Mouse (Mus musculus) C2C12 (cell line): Measurements from ENCODE around the gene Kiss1r. TPM values are rescaled to one million over a fixed set of nuclear protein-coding genes. Genes with fewer than 3 reads are reported as not detected.

Experiments used
- H3K27me3 ChIP-seq: one replicate; pipeline ENCODE4 v1.6.1; 2011; ENCODE audit not compliant: control insufficient read depth, insufficient read depth, insufficient read length
- H3K36me3 ChIP-seq: one replicate; pipeline ENCODE4 v1.6.1; 2011; ENCODE audit not compliant: control insufficient read depth, insufficient read depth
- H3K4me3 ChIP-seq: one replicate; pipeline ENCODE4 v1.5.1; 2011; ENCODE audit warnings: mild to moderate bottlenecking, control low read depth; ENCODE audit not compliant: poor library complexity, insufficient read depth, severe bottlenecking
- H3K79me2 ChIP-seq: one replicate; pipeline ENCODE4 v1.6.1; 2011; ENCODE audit not compliant: control insufficient read depth, insufficient read depth
- H3K79me3 ChIP-seq: one replicate; pipeline ENCODE4 v1.6.1; 2011; ENCODE audit warnings: low read depth, control low read depth
- H3ac ChIP-seq: one replicate; pipeline ENCODE3; 2011; ENCODE audit warnings: low read depth; ENCODE audit not compliant: control insufficient read depth, insufficient read length
- CEBPB ChIP-seq: IDR thresholded peaks from one replicate; pipeline ENCODE4 v1.6.1; 2011; ENCODE audit warnings: low read depth, mild to moderate bottlenecking, control low read depth, moderate library complexity
- CTCF ChIP-seq: IDR thresholded peaks from one replicate; pipeline ENCODE4 v1.5.1; 2011; ENCODE audit not compliant: control insufficient read depth, insufficient read depth, insufficient read length
- FOSL1 ChIP-seq: IDR thresholded peaks from one replicate; pipeline ENCODE4 v1.8.0; 2011; ENCODE audit warnings: mild to moderate bottlenecking, low read length; ENCODE audit not compliant: poor library complexity, insufficient read depth, severe bottlenecking
- MAX ChIP-seq: IDR thresholded peaks from one replicate; pipeline ENCODE4 v1.6.1; 2011; ENCODE audit warnings: mild to moderate bottlenecking, control low read depth
- MYOD1 ChIP-seq: IDR thresholded peaks from one replicate; pipeline ENCODE4 v1.6.1; 2011; ENCODE audit warnings: low read depth; ENCODE audit not compliant: control insufficient read depth, insufficient read length
- MYOG ChIP-seq: IDR thresholded peaks from one replicate; pipeline ENCODE4 v1.6.1; 2011; ENCODE audit not compliant: control insufficient read depth, insufficient read length; ENCODE audit errors: extremely low read depth
- USF1 ChIP-seq: IDR thresholded peaks from one replicate; pipeline ENCODE4 v1.6.1; 2011; ENCODE audit warnings: low read depth, mild to moderate bottlenecking, control low read depth, moderate library complexity
- polyA plus RNA-seq: library from polyadenylated mRNA; unstranded; fragments of >200 nt; fragmentation: generic; extraction: Trizol; gene quantifications from one replicate; pipeline ENCODE4 v1.2.1, GENCODE M21; 2012; ENCODE audit warnings: missing spikeins

Kiss1r gene
- polyA plus RNA-seq, 1 experiment: 0.13 TPM

- Histone ChIP-seq H3K36me3 (no peaks in the 10 kb centered on the region), H3ac (peak overlapping the region; percentile 36), H3K79me2 (no peaks in the 10 kb centered on the region), H3K27me3 (no peaks in the 10 kb centered on the region), H3K79me3 (no peaks in the 10 kb centered on the region), H3K4me3 (peak overlapping the region; percentile 55)
- TF ChIP-seq FOSL1 (no peak), MAX (no peak), USF1 (no peak), CEBPB (no peak), MYOD1 (no peak), CTCF (no peak), MYOG (no peak)
These were observed 11.4 kb downstream of the Kiss1r start for GRCm38 (mm10) chr10:79928030-79928694.

DNA sequence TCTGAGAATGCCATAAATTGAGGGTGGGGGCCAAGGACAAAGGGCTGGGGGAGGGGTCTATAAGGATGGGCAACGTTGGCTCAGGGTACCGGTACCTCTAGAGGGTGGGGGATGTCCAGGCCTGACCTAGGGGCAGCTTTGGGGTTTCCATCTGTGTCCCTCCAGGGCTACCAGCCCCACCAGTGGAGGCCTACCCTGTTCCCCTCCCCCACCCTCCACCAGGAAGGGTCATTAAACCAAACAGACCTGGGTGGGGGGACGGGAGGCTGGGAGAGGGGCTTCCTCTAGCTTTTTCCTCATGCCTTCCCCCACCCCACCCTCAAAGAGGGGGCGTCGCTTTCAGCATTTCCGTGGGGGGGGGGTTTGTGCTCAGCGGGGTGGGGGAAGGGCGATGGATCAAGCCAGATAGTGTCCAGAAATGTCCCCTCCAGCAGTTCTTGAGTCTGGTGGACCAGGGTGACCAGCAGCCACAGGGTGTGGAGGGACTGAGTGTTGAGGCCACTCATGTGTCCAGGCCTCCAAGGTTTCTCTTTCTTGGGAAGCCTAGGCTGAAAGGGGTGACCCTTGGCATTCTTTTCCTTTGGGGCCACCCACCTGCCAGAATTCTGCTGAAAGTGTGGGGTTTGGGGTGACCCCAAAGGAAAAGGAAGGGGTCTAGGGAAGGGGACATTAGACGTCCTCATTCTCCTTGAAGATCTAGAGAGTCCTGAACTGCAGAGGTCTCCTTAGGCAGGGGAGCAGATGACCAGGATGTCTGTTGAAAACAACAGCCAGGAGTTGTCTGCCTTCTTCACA, 12.3 kb downstream of the Kiss1r start:
- Histone ChIP-seq H3K27me3 (no peaks in the 10 kb centered on the region), H3K79me2 (no peaks in the 10 kb centered on the region), H3K79me3 (no peaks in the 10 kb centered on the region), H3K4me3 (no peak overlapping the region), H3ac (no peak overlapping the region), H3K36me3 (no peaks in the 10 kb centered on the region)
- no peak for TF ChIP-seq CEBPB
- TF ChIP-seq MYOG: no peak
- no peak for TF ChIP-seq MAX
- no peak for TF ChIP-seq FOSL1
- no peak for TF ChIP-seq USF1
- no peak for TF ChIP-seq CTCF
- TF ChIP-seq MYOD1: no peak

DNA sequence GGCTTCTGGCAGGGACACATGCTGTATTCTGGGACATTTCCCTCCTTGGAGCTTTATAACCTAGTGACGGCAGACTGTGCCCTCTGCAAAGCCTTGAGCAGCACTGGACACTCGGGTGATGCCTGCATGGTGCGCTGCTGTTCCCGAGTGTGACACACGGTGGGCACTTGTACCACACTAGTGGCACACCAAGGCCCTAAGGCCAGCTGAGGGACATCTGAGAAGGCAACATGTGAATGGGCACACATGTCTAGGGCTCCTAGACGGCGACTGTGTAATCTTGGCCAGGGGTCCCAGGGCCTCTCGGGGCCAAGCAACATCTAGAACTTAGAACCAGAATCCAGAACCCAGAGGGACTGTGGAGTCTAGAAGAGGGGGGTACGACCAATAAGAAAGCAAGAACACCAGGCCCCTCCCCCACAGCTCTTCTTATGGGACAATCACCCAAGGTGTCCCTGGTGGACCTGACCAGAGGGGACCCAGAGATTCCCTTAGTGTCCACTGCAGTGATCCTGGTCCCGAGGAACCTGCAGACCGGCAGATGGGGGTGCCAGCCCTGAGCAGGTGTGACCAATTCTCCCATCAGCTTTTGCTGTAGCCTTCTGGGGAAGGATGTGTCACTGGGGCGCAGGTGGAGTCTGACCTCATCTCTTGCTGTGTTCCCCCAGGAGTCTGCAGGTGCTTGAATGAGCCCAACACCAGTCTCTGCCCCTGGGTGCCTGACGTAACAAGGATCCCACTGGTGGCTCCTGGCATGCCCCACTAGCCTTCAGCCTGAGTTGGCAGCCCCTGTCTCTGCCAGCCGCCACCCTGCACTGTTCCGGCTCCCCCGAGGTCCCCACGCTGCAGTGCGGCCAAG, 13.4 kb downstream of the Kiss1r start:
- TF ChIP-seq MYOD1 (no peak), FOSL1 (no peak), USF1 (no peak), CEBPB (no peak), MYOG (no peak), MAX (no peak)
- no peaks in the 10 kb centered on the region for H3K79me2 ChIP-seq
- no peaks in the 10 kb centered on the region for H3K27me3 ChIP-seq
- H3K79me3 ChIP-seq: no peaks in the 10 kb centered on the region
- H3K36me3 ChIP-seq: no peaks in the 10 kb centered on the region
- H3K4me3 ChIP-seq: no peak overlapping the region
- H3ac ChIP-seq: no peak overlapping the region

DNA sequence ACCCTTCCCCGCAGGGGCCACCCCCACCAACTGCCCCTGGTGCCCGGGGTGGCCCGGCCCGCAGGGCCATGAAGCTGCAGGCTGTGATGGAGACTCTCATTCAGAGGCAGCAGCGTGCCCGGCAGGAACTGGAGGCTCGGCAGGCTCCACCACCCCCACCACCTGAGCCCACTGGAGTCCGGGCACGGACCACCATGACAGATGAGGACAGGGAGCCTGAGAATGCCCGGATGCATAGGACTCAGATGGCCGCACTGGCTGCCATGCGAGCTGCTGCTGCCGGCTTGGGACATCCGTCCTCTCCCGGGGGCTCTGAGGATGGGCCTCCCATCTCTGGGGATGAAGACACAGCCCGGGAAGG, 14.0 kb downstream of the Kiss1r start:
- Histone ChIP-seq H3K4me3 (no peak overlapping the region), H3K79me2 (no peaks in the 10 kb centered on the region), H3K27me3 (no peaks in the 10 kb centered on the region), H3K79me3 (no peaks in the 10 kb centered on the region), H3K36me3 (no peaks in the 10 kb centered on the region), H3ac (no peak overlapping the region)
- TF ChIP-seq MAX (no peak), USF1 (no peak), MYOD1 (no peak), MYOG (no peak), CEBPB (no peak), FOSL1 (no peak), CTCF (no peak)

- TF ChIP-seq CEBPB (no peak), FOSL1 (no peak), MYOD1 (no peak), MAX (no peak), USF1 (no peak), MYOG (no peak), CTCF (no peak)
These were observed 15.0 kb downstream of the Kiss1r start for GRCm38 (mm10) chr10:79931797-79932196.

More at GRCm38 (mm10) chr10:79931797-79932196, 15.0 kb downstream of the Kiss1r start:
- Histone ChIP-seq H3K27me3 (no peaks in the 10 kb centered on the region), H3K79me2 (no peaks in the 10 kb centered on the region), H3K79me3 (no peaks in the 10 kb centered on the region), H3K36me3 (no peaks in the 10 kb centered on the region), H3K4me3 (no peak overlapping the region), H3ac (no peak overlapping the region)
